Mouse (Mus musculus): ENCODE results near the gene Sept1. TPM values are rescaled to one million over a fixed set of nuclear protein-coding genes. Genes with fewer than 3 reads are reported as not detected.

Sept1 gene
- total and polyA plus RNA-seq, 2 experiments from 2014 or later, result 0.22 to 5.3 TPM

GRCm38 (mm10) chr7:127224616-127225015, 8.3 kb downstream of the Sept1 start:
- no peak overlapping the region for H3K9ac ChIP-seq (replicated peaks; ENCODE audit: low read length, poor library complexity, severe bottlenecking)
- H3K27me3 ChIP-seq (ENCODE audit: insufficient read depth, low read length), result no peaks in the 10 kb centered on the region
- no peaks in the 10 kb centered on the region for H3K4me1 ChIP-seq (ENCODE audit: insufficient read depth, low read length)
- H3K4me3 ChIP-seq (ENCODE audit: low read depth, low read length), result no peak overlapping the region
- no peak overlapping the region for H3K27ac ChIP-seq (ENCODE audit: low read depth, low read length)
- H3K4me2 ChIP-seq (ENCODE audit: low read depth, low read length, poor library complexity, severe bottlenecking), result no peak overlapping the region
- H3K9me3 ChIP-seq (ENCODE audit: low read length), result no peaks in the 10 kb centered on the region
- no peaks in the 10 kb centered on the region for H3K36me3 ChIP-seq (ENCODE audit: insufficient read depth, low read length)
- ATAC-seq (ENCODE audit: low FRiP score) (no peak), DNase-seq (ENCODE audit: low spot score) (no peak)
- no peak for TF ChIP-seq CTCF (IDR thresholded peaks at IDR 0.05)
- WGBS, result 96% methylated on average over 6 of the region's 6 CpGs

GRCm38 (mm10) chr7:127223515-127224478, 9.1 kb downstream of the Sept1 start:
- H3K4me1 ChIP-seq (ENCODE audit: insufficient read depth, low read length), result no peaks in the 10 kb centered on the region
- no peak for ATAC-seq (ENCODE audit: low FRiP score)
- no peak for TF ChIP-seq CTCF (IDR thresholded peaks at IDR 0.05)
- no peaks in the 10 kb centered on the region for H3K36me3 ChIP-seq (ENCODE audit: insufficient read depth, low read length)
- no peak overlapping the region for H3K27ac ChIP-seq (ENCODE audit: low read depth, low read length)
- no peak overlapping the region for H3K4me2 ChIP-seq (ENCODE audit: low read depth, low read length, poor library complexity, severe bottlenecking)
- H3K4me3 ChIP-seq (ENCODE audit: low read depth, low read length), result no peak overlapping the region
- H3K27me3 ChIP-seq (ENCODE audit: insufficient read depth, low read length), result no peaks in the 10 kb centered on the region
- no peaks in the 10 kb centered on the region for H3K9me3 ChIP-seq (ENCODE audit: low read length)
- no peak overlapping the region for H3K9ac ChIP-seq (replicated peaks; ENCODE audit: low read length, poor library complexity, severe bottlenecking)
- 91% methylated on average over 6 of the region's 6 CpGs for WGBS
- no peak for DNase-seq (ENCODE audit: low spot score)

- no peak for TF ChIP-seq CTCF (IDR thresholded peaks at IDR 0.05)
- WGBS, result over 99% methylated on average over 3 of the region's 3 CpGs
Observed at GRCm38 (mm10) chr7:127223106-127223505, 9.8 kb downstream of the Sept1 start.

GRCm38 (mm10) chr7:127220440-127220839, 12.5 kb downstream of the Sept1 start:
- no peak for TF ChIP-seq CTCF (IDR thresholded peaks at IDR 0.05)
- Histone ChIP-seq H3K27ac (ENCODE audit: low read depth, low read length) (no peak overlapping the region), H3K4me2 (ENCODE audit: low read depth, low read length, poor library complexity, severe bottlenecking) (no peak overlapping the region), H3K9me3 (ENCODE audit: low read length) (no peaks in the 10 kb centered on the region), H3K27me3 (ENCODE audit: insufficient read depth, low read length) (no peaks in the 10 kb centered on the region), H3K9ac (replicated peaks; ENCODE audit: low read length, poor library complexity, severe bottlenecking) (no peak overlapping the region), H3K4me3 (ENCODE audit: low read depth, low read length) (no peak overlapping the region), H3K36me3 (ENCODE audit: insufficient read depth, low read length) (no peaks in the 10 kb centered on the region), H3K4me1 (ENCODE audit: insufficient read depth, low read length) (no peaks in the 10 kb centered on the region)
- WGBS, result 85% methylated on average over 6 of the region's 6 CpGs
- no peak for ATAC-seq (ENCODE audit: low FRiP score)
- DNase-seq (ENCODE audit: low spot score), result no peak

More at GRCm38 (mm10) chr7:127223106-127223505, 9.8 kb downstream of the Sept1 start:
- DNase-seq (ENCODE audit: low spot score) (no peak), ATAC-seq (ENCODE audit: low FRiP score) (no peak)
- Histone ChIP-seq H3K27ac (ENCODE audit: low read depth, low read length) (no peak overlapping the region), H3K4me1 (ENCODE audit: insufficient read depth, low read length) (no peaks in the 10 kb centered on the region), H3K4me2 (ENCODE audit: low read depth, low read length, poor library complexity, severe bottlenecking) (no peak overlapping the region), H3K36me3 (ENCODE audit: insufficient read depth, low read length) (no peaks in the 10 kb centered on the region), H3K27me3 (ENCODE audit: insufficient read depth, low read length) (no peaks in the 10 kb centered on the region), H3K9ac (replicated peaks; ENCODE audit: low read length, poor library complexity, severe bottlenecking) (no peak overlapping the region), H3K9me3 (ENCODE audit: low read length) (no peaks in the 10 kb centered on the region), H3K4me3 (ENCODE audit: low read depth, low read length) (no peak overlapping the region)

- Histone ChIP-seq H3K9me3 (ENCODE audit: low read length) (no peaks in the 10 kb centered on the region), H3K36me3 (ENCODE audit: insufficient read depth, low read length) (no peaks in the 10 kb centered on the region), H3K4me3 (ENCODE audit: low read depth, low read length) (no peak overlapping the region), H3K27me3 (ENCODE audit: insufficient read depth, low read length) (no peaks in the 10 kb centered on the region), H3K4me1 (ENCODE audit: insufficient read depth, low read length) (no peaks in the 10 kb centered on the region), H3K4me2 (ENCODE audit: low read depth, low read length, poor library complexity, severe bottlenecking) (no peak overlapping the region), H3K27ac (ENCODE audit: low read depth, low read length) (no peak overlapping the region), H3K9ac (replicated peaks; ENCODE audit: low read length, poor library complexity, severe bottlenecking) (no peak overlapping the region)
- TF ChIP-seq CTCF (IDR thresholded peaks at IDR 0.05), result no peak
- ATAC-seq (ENCODE audit: low FRiP score), result no peak
- WGBS, result 98% methylated on average over 4 of the region's 4 CpGs
- DNase-seq (ENCODE audit: low spot score), result no peak
Observed at GRCm38 (mm10) chr7:127218670-127219069, 14.3 kb downstream of the Sept1 start.

- WGBS, result 80% methylated on average over 10 of the region's 10 CpGs
Observed at GRCm38 (mm10) chr7:127217901-127218642, 14.9 kb downstream of the Sept1 start.

More at GRCm38 (mm10) chr7:127217901-127218642, 14.9 kb downstream of the Sept1 start:
- no peaks in the 10 kb centered on the region for H3K36me3 ChIP-seq (ENCODE audit: insufficient read depth, low read length)
- H3K9ac ChIP-seq (replicated peaks; ENCODE audit: low read length, poor library complexity, severe bottlenecking), result no peak overlapping the region
- no peak for DNase-seq (ENCODE audit: low spot score)
- H3K4me2 ChIP-seq (ENCODE audit: low read depth, low read length, poor library complexity, severe bottlenecking), result no peak overlapping the region
- no peak overlapping the region for H3K4me3 ChIP-seq (ENCODE audit: low read depth, low read length)
- no peaks in the 10 kb centered on the region for H3K4me1 ChIP-seq (ENCODE audit: insufficient read depth, low read length)
- ATAC-seq (ENCODE audit: low FRiP score), result no peak
- H3K27me3 ChIP-seq (ENCODE audit: insufficient read depth, low read length), result no peaks in the 10 kb centered on the region
- no peaks in the 10 kb centered on the region for H3K9me3 ChIP-seq (ENCODE audit: low read length)
- TF ChIP-seq CTCF (IDR thresholded peaks at IDR 0.05), result no peak
- H3K27ac ChIP-seq (ENCODE audit: low read depth, low read length), result no peak overlapping the region

All from midbrain, postnatal 0 days (tissue).